Mouse (Mus musculus): ENCODE measurements at regions not wholly inside any gene's neighbourhood (a gene's known extent, or its start where the extent isn't known, plus 50 kb on each side); places are given as distances from the start of the nearest gene placed in this dataset.

GRCm38 (mm10) chr15:55965296-55965695, 1512.1 kb downstream of the Slc22a22 start:
- TF ChIP-seq CTCF (IDR thresholded peaks at IDR 0.05; ENCODE audit: control insufficient read depth, insufficient read depth, insufficient replicate concordance, low read depth, low read length) (no peak), POLR2A (IDR thresholded peaks at IDR 0.05; ENCODE audit: control insufficient read depth, low read depth, low read length) (no peak)

Measured in testis, adult 2 months (tissue).